In genomic region chr6:113692661-113693133, GRCm38 (mm10) we compare ENCODE assay signal across 16 mouse cellular contexts. TPM values are rescaled to one million over a fixed set of nuclear protein-coding genes. Genes with fewer than 3 reads are reported as not detected.
DNase-seq lines count a peak whose midpoint lies in the region; ATAC-seq and TF ChIP-seq lines count a peak whose summit lies in the region.
"Had no signal": no experiment of that assay in that cellular context is flagged by ENCODE, and none has a peak within 500 bp of the region (broad histone marks: within the 10 kb centered on the region; RNA-seq: fewer than 3 reads in every experiment).

No protein-coding gene starts in this region.

- peak overlapping the region; percentile 48 for H3K27ac ChIP-seq in liver, adult 2 months (replicated peaks; ENCODE audit: insufficient read depth, low read depth, low read length)
- H3K27ac ChIP-seq in liver, embryonic 11.5 days (ENCODE audit: low read depth, low read length) = no peak overlapping the region
- no peak overlapping the region for H3K27ac ChIP-seq in forebrain, embryonic 14.5 days (ENCODE audit: low read depth, low read length)
- H3K27ac ChIP-seq: gastrocnemius, adult 2 months had no signal

- WGBS in liver, adult 2 months = 64% methylated on average over 5 of the region's 5 CpGs
- WGBS in liver, embryonic 11.5 days = 70% methylated on average over 5 of the region's 5 CpGs
- 84% methylated on average over 5 of the region's 5 CpGs for WGBS in forebrain, embryonic 14.5 days

- TF ChIP-seq CTCF in liver, adult 2 months (IDR thresholded peaks at IDR 0.05; ENCODE audit: low read depth, low read length) = no peak

- 0 out of 2 replicates have a peak overlapping the region, but pooled peaks have one; percentile 14 for H3K9ac ChIP-seq in liver, adult 2 months (ENCODE audit: low read depth, low read length)
- no peak overlapping the region for H3K9ac ChIP-seq in liver, embryonic 11.5 days (ENCODE audit: low read depth, low read length)
- no peak overlapping the region for H3K9ac ChIP-seq in forebrain, embryonic 14.5 days (ENCODE audit: low read length)

- H3K4me2 ChIP-seq in liver, embryonic 11.5 days = peak overlapping the region; percentile 67
- no peak overlapping the region for H3K4me2 ChIP-seq in forebrain, embryonic 14.5 days (ENCODE audit: low read length)

- H3K4me1 ChIP-seq in liver, adult 2 months (ENCODE audit: control insufficient read depth, insufficient read depth, low read length) = peaks cover 27% of the 10 kb centered on the region
- peaks cover 51% of the 10 kb centered on the region for H3K4me1 ChIP-seq in liver, embryonic 11.5 days (replicated peaks; ENCODE audit: control insufficient read depth, insufficient read depth, low read length)
- peaks cover 4% of the 10 kb centered on the region; the same call in 1 of the 2 replicates for H3K4me1 ChIP-seq in forebrain, embryonic 14.5 days (ENCODE audit: control insufficient read depth, insufficient read depth, low read length)

- no peaks in the 10 kb centered on the region for H3K9me3 ChIP-seq in liver, embryonic 11.5 days (ENCODE audit: control insufficient read depth, low read length)
- no peaks in the 10 kb centered on the region for H3K9me3 ChIP-seq in forebrain, embryonic 14.5 days (replicated peaks; ENCODE audit: control insufficient read depth, low read length)

- H3K27me3 ChIP-seq in liver, adult 2 months (ENCODE audit: control insufficient read depth, insufficient read depth, low read length) = no peaks in the 10 kb centered on the region
- H3K27me3 ChIP-seq in liver, embryonic 11.5 days (replicated peaks; ENCODE audit: control insufficient read depth, insufficient read depth, low read length) = no peaks in the 10 kb centered on the region
- H3K27me3 ChIP-seq in splenic B cell, adult 2 months (ENCODE audit: control insufficient read depth, insufficient read depth, low read length, poor library complexity, severe bottlenecking) = no peaks in the 10 kb centered on the region
- no peaks in the 10 kb centered on the region for H3K27me3 ChIP-seq in forebrain, embryonic 14.5 days (replicated peaks; ENCODE audit: control insufficient read depth, insufficient read depth, low read length)
- H3K27me3 ChIP-seq: Patski had no signal

- no peak overlapping the region for H3K4me3 ChIP-seq in liver, adult 2 months (ENCODE audit: insufficient read depth, low read depth, low read length)
- H3K4me3 ChIP-seq in liver, embryonic 11.5 days (ENCODE audit: low read depth, low read length) = peak overlapping the region; percentile 17; the same call in 1 of the 2 replicates
- no peak overlapping the region for H3K4me3 ChIP-seq in forebrain, embryonic 14.5 days (ENCODE audit: low read depth, low read length)
- H3K4me3 ChIP-seq: gastrocnemius, adult 2 months had no signal

- peaks cover 21% of the 10 kb centered on the region for H3K36me3 ChIP-seq in liver, adult 2 months (ENCODE audit: control insufficient read depth, insufficient read depth, low read length)
- H3K36me3 ChIP-seq in liver, embryonic 11.5 days (ENCODE audit: control insufficient read depth, insufficient read depth, low read length) = peaks cover 2% of the 10 kb centered on the region; the same call in 1 of the 2 replicates
- H3K36me3 ChIP-seq in splenic B cell, adult 2 months (ENCODE audit: control insufficient read depth, insufficient read depth, low read length, poor library complexity, severe bottlenecking) = peaks cover 5% of the 10 kb centered on the region
- no peaks in the 10 kb centered on the region for H3K36me3 ChIP-seq in forebrain, embryonic 14.5 days (ENCODE audit: control insufficient read depth, insufficient read depth, low read length)

- no peak for ATAC-seq in liver, embryonic 11.5 days (replicated peaks; ENCODE audit: low FRiP score)
- ATAC-seq in forebrain, embryonic 14.5 days = no peak
- ATAC-seq: Patski had no signal

- H3K79me2 ChIP-seq in liver, adult 2 months (ENCODE audit: control insufficient read depth, insufficient read depth, low read length) = peaks cover 10% of the 10 kb centered on the region; the same call in 1 of the 2 replicates

- peak; percentile 41 for DNase-seq in adrenal gland, postnatal 14 days
- DNase-seq in adrenal gland, adult 8-10 months = no peak
- DNase-seq in liver, adult 2 months (ENCODE audit: extremely low read depth, low read depth, low spot score) = no peak
- no peak for DNase-seq in liver
- no peak for DNase-seq in liver, embryonic 11.5 days (ENCODE audit: low spot score)
- DNase-seq in splenic B cell, adult 2 months (ENCODE audit: low read depth, low spot score) = peak; percentile 80
- DNase-seq in forebrain, embryonic 14.5 days (ENCODE audit: low spot score) = no peak
- DNase-seq in gastrocnemius, adult 8-10 months (ENCODE audit: low spot score in 2 of 2) = no peak
- DNase-seq: adrenal gland, postnatal 10 days; cerebellum, adult 11 months; gastrocnemius, adult 2 months; heart, postnatal 10 days; left cerebral cortex, postnatal 4 days; lung, postnatal 14 days; right cerebral cortex, postnatal 14 days had no signal

- no peak for TF ChIP-seq POLR2A in liver, adult 2 months (IDR thresholded peaks at IDR 0.05; ENCODE audit: extremely low read depth, insufficient read depth, low read length)

RNA-seq across cellular contexts. Expression of gene Tatdn2, which starts 4.2 kb away (rescaled TPM):
- total RNA-seq in adrenal gland, postnatal 14 days (2021) = 45.6 and 59.6 TPM in 2 replicates
- 10 to 100 TPM; 56.1 to 74.8 (median 64.0) TPM for total RNA-seq in adrenal gland, adult 8-10 months (2022)
- total RNA-seq in liver, adult 2 months (2014; rRNA removed) = 15.0 and 19.9 TPM in 2 replicates
- 15.6 and 16.7 TPM in 2 replicates for polyA plus RNA-seq in liver, adult 2 months (2012; rRNA removed)
- 1.2 TPM in 2 replicates for polyA plus RNA-seq in liver, embryonic 11.5 days (2014; fragmentation: Nextera tagmentation; extraction: Ambion mirVana)
- polyA plus RNA-seq in forebrain, embryonic 14.5 days (2014; fragmentation: Nextera tagmentation; extraction: Ambion mirVana) = 1.1 and 1.6 TPM in 2 replicates
- total RNA-seq in gastrocnemius, adult 8-10 months (2022) = 10 to 100 TPM; 41.0 to 65.6 (median 53.0) TPM

RNA-seq across cellular contexts. Expression of gene Ghrl, which starts 27.0 kb away (rescaled TPM):
- not detected in 2 replicates for total RNA-seq in adrenal gland, postnatal 14 days (2021)
- 1 to 10 TPM in 1 of 4 experiments, not detected in 3; 1.4 TPM for total RNA-seq in adrenal gland, adult 8-10 months (2022)
- not detected in 2 replicates for total RNA-seq in liver, adult 2 months (2014; rRNA removed)
- polyA plus RNA-seq in liver, adult 2 months (2012; rRNA removed) = not detected in 2 replicates
- 0.45 TPM in 1 of 2 replicates, not detected in the other for polyA plus RNA-seq in liver, embryonic 11.5 days (2014; fragmentation: Nextera tagmentation; extraction: Ambion mirVana)
- polyA plus RNA-seq in forebrain, embryonic 14.5 days (2014; fragmentation: Nextera tagmentation; extraction: Ambion mirVana) = 0.54 and 0.66 TPM in 2 replicates
- not detected for total RNA-seq in gastrocnemius, adult 8-10 months (2022)
- total RNA-seq: adrenal gland, postnatal 10 days; heart, postnatal 10 days; left cerebral cortex, postnatal 4 days had no signal

RNA-seq across cellular contexts. Expression of gene Sec13, which starts 47.8 kb away (rescaled TPM):
- total RNA-seq in adrenal gland, postnatal 14 days (2021) = 101 and 106 TPM in 2 replicates
- total RNA-seq in adrenal gland, adult 8-10 months (2022) = 100 to 1,000 TPM; 117 to 146 (median 124) TPM
- 98.7 and 108 TPM in 2 replicates for total RNA-seq in liver, adult 2 months (2014; rRNA removed)
- polyA plus RNA-seq in liver, adult 2 months (2012; rRNA removed) = 86.2 and 88.2 TPM in 2 replicates
- polyA plus RNA-seq in liver, embryonic 11.5 days (2014; fragmentation: Nextera tagmentation; extraction: Ambion mirVana) = 236 and 241 TPM in 2 replicates
- 288 and 299 TPM in 2 replicates for polyA plus RNA-seq in forebrain, embryonic 14.5 days (2014; fragmentation: Nextera tagmentation; extraction: Ambion mirVana)
- total RNA-seq in gastrocnemius, adult 8-10 months (2022) = 10 to 100 TPM; 71.3 to 73.9 (median 71.7) TPM

RNA-seq across cellular contexts. Expression of gene Irak2, which starts 54.4 kb away (rescaled TPM):
- total RNA-seq in adrenal gland, postnatal 14 days (2021) = 17.4 and 22.9 TPM in 2 replicates
- 10 to 100 TPM; 11.8 to 38.3 (median 22.4) TPM for total RNA-seq in adrenal gland, adult 8-10 months (2022)
- 18.2 and 20.7 TPM in 2 replicates for total RNA-seq in liver, adult 2 months (2014; rRNA removed)
- 30.8 and 36.1 TPM in 2 replicates for polyA plus RNA-seq in liver, adult 2 months (2012; rRNA removed)
- polyA plus RNA-seq in liver, embryonic 11.5 days (2014; fragmentation: Nextera tagmentation; extraction: Ambion mirVana) = 14.1 and 14.8 TPM in 2 replicates
- polyA plus RNA-seq in forebrain, embryonic 14.5 days (2014; fragmentation: Nextera tagmentation; extraction: Ambion mirVana) = 0.68 and 0.90 TPM in 2 replicates
- total RNA-seq in gastrocnemius, adult 8-10 months (2022) = 1 to 10 TPM; 3.3 to 7.4 (median 4.7) TPM

Comparison
In these comparisons a context has a peak if more than half of its experiments do, and no peak if none do; other contexts are left out.
1. DNase-seq: peak in adrenal gland, postnatal 14 days (single experiment) and splenic B cell, adult 2 months (single experiment); none in adrenal gland, adult 8-10 months (single experiment), liver, adult 2 months (single experiment), liver (single experiment), liver, embryonic 11.5 days (single experiment), forebrain, embryonic 14.5 days (single experiment) and gastrocnemius, adult 8-10 months (0 of 2).